Mouse (Mus musculus): ENCODE data around the gene Slbp. TPM values are rescaled to one million over a fixed set of nuclear protein-coding genes. Genes with fewer than 3 reads are reported as not detected.

The Slbp gene
- polyA plus RNA-seq, 1 experiment from 2014 or later, result 214 TPM

GRCm38 (mm10) chr5:33628820-33629300, 23.5 kb downstream of the Slbp start:
- peak overlapping the region; percentile 84 for H3K27ac ChIP-seq (ENCODE audit: low read length)
- H3K9me3 ChIP-seq (replicated peaks; ENCODE audit: control insufficient read depth, low read length), result no peaks in the 10 kb centered on the region
- ATAC-seq (ENCODE audit: low read depth), result peak; percentile 12
- H3K4me2 ChIP-seq (ENCODE audit: low read depth, low read length), result peak overlapping the region; percentile 75
- peak overlapping the region; percentile 79 for H3K9ac ChIP-seq (ENCODE audit: low read depth, low read length)
- peaks cover 22% of the 10 kb centered on the region for H3K4me1 ChIP-seq (ENCODE audit: control insufficient read depth, low read depth, low read length)
- H3K27me3 ChIP-seq (ENCODE audit: control insufficient read depth, insufficient read depth, low read depth, low read length), result no peaks in the 10 kb centered on the region
- H3K4me3 ChIP-seq (ENCODE audit: low read depth, low read length), result peak overlapping the region; percentile 83
- under 1% methylated on average over 24 of the region's 24 CpGs for WGBS (ENCODE audit: insufficient replicate concordance)
- no peaks in the 10 kb centered on the region for H3K36me3 ChIP-seq (ENCODE audit: control insufficient read depth, insufficient read depth)

GRCm38 (mm10) chr5:33627968-33628367, 24.4 kb downstream of the Slbp start:
- Histone ChIP-seq H3K9me3 (replicated peaks; ENCODE audit: control insufficient read depth, low read length) (no peaks in the 10 kb centered on the region), H3K4me1 (ENCODE audit: control insufficient read depth, low read depth, low read length) (peaks cover 22% of the 10 kb centered on the region), H3K9ac (ENCODE audit: low read depth, low read length) (peak overlapping the region; percentile 37), H3K36me3 (ENCODE audit: control insufficient read depth, insufficient read depth) (no peaks in the 10 kb centered on the region), H3K27me3 (ENCODE audit: control insufficient read depth, insufficient read depth, low read depth, low read length) (no peaks in the 10 kb centered on the region), H3K27ac (ENCODE audit: low read length) (no peak overlapping the region), H3K4me3 (ENCODE audit: low read depth, low read length) (peak overlapping the region; percentile 83), H3K4me2 (ENCODE audit: low read depth, low read length) (peak overlapping the region; percentile 75)
- 20% methylated on average over 4 of the region's 4 CpGs for WGBS (ENCODE audit: insufficient replicate concordance)
- ATAC-seq (ENCODE audit: low read depth), result no peak

GRCm38 (mm10) chr5:33623766-33624165, 28.6 kb downstream of the Slbp start:
- Histone ChIP-seq H3K27me3 (ENCODE audit: control insufficient read depth, insufficient read depth, low read depth, low read length) (no peaks in the 10 kb centered on the region), H3K36me3 (ENCODE audit: control insufficient read depth, insufficient read depth) (no peaks in the 10 kb centered on the region), H3K27ac (ENCODE audit: low read length) (no peak overlapping the region), H3K4me1 (ENCODE audit: control insufficient read depth, low read depth, low read length) (peaks cover 7% of the 10 kb centered on the region), H3K9me3 (replicated peaks; ENCODE audit: control insufficient read depth, low read length) (no peaks in the 10 kb centered on the region), H3K4me2 (ENCODE audit: low read depth, low read length) (no peak overlapping the region), H3K4me3 (ENCODE audit: low read depth, low read length) (no peak overlapping the region), H3K9ac (ENCODE audit: low read depth, low read length) (no peak overlapping the region)
- WGBS (ENCODE audit: insufficient replicate concordance), result 72% methylated on average over 3 of the region's 3 CpGs
- no peak for ATAC-seq (ENCODE audit: low read depth)

GRCm38 (mm10) chr5:33622671-33623070, 29.7 kb downstream of the Slbp start:
- H3K4me3 ChIP-seq (ENCODE audit: low read depth, low read length), result no peak overlapping the region
- WGBS (ENCODE audit: insufficient replicate concordance), result 79% methylated on average over 2 of the region's 2 CpGs
- peaks cover under 1% of the 10 kb centered on the region for H3K4me1 ChIP-seq (ENCODE audit: control insufficient read depth, low read depth, low read length)
- H3K4me2 ChIP-seq (ENCODE audit: low read depth, low read length), result no peak overlapping the region
- no peak for ATAC-seq (ENCODE audit: low read depth)
- H3K27ac ChIP-seq (ENCODE audit: low read length), result no peak overlapping the region
- H3K9ac ChIP-seq (ENCODE audit: low read depth, low read length), result no peak overlapping the region
- H3K27me3 ChIP-seq (ENCODE audit: control insufficient read depth, insufficient read depth, low read depth, low read length), result no peaks in the 10 kb centered on the region
- H3K36me3 ChIP-seq (ENCODE audit: control insufficient read depth, insufficient read depth), result no peaks in the 10 kb centered on the region
- no peaks in the 10 kb centered on the region for H3K9me3 ChIP-seq (replicated peaks; ENCODE audit: control insufficient read depth, low read length)

GRCm38 (mm10) chr5:33614391-33614790, 38.0 kb downstream of the Slbp start:
- no peaks in the 10 kb centered on the region for H3K9me3 ChIP-seq (replicated peaks; ENCODE audit: control insufficient read depth, low read length)
- no peak overlapping the region for H3K4me2 ChIP-seq (ENCODE audit: low read depth, low read length)
- no peaks in the 10 kb centered on the region for H3K4me1 ChIP-seq (ENCODE audit: control insufficient read depth, low read depth, low read length)
- H3K4me3 ChIP-seq (ENCODE audit: low read depth, low read length), result no peak overlapping the region
- no peak overlapping the region for H3K27ac ChIP-seq (ENCODE audit: low read length)
- no peak for ATAC-seq (ENCODE audit: low read depth)
- no peaks in the 10 kb centered on the region for H3K27me3 ChIP-seq (ENCODE audit: control insufficient read depth, insufficient read depth, low read depth, low read length)
- 69% methylated on average over 6 of the region's 6 CpGs for WGBS (ENCODE audit: insufficient replicate concordance)
- no peak overlapping the region for H3K9ac ChIP-seq (ENCODE audit: low read depth, low read length)
- no peaks in the 10 kb centered on the region for H3K36me3 ChIP-seq (ENCODE audit: control insufficient read depth, insufficient read depth)

GRCm38 (mm10) chr5:33611795-33612194, 40.6 kb downstream of the Slbp start:
- Histone ChIP-seq H3K9me3 (replicated peaks; ENCODE audit: control insufficient read depth, low read length) (no peaks in the 10 kb centered on the region), H3K27me3 (ENCODE audit: control insufficient read depth, insufficient read depth, low read depth, low read length) (no peaks in the 10 kb centered on the region), H3K4me2 (ENCODE audit: low read depth, low read length) (no peak overlapping the region), H3K27ac (ENCODE audit: low read length) (no peak overlapping the region), H3K4me1 (ENCODE audit: control insufficient read depth, low read depth, low read length) (no peaks in the 10 kb centered on the region), H3K4me3 (ENCODE audit: low read depth, low read length) (no peak overlapping the region), H3K9ac (ENCODE audit: low read depth, low read length) (no peak overlapping the region), H3K36me3 (ENCODE audit: control insufficient read depth, insufficient read depth) (no peaks in the 10 kb centered on the region)
- 83% methylated on average over 1 of the region's 1 CpGs for WGBS (ENCODE audit: insufficient replicate concordance)
- ATAC-seq (ENCODE audit: low read depth), result no peak

GRCm38 (mm10) chr5:33609226-33609625, 43.1 kb downstream of the Slbp start:
- Histone ChIP-seq H3K9me3 (replicated peaks; ENCODE audit: control insufficient read depth, low read length) (no peaks in the 10 kb centered on the region), H3K4me3 (ENCODE audit: low read depth, low read length) (no peak overlapping the region), H3K9ac (ENCODE audit: low read depth, low read length) (no peak overlapping the region), H3K4me1 (ENCODE audit: control insufficient read depth, low read depth, low read length) (no peaks in the 10 kb centered on the region), H3K36me3 (ENCODE audit: control insufficient read depth, insufficient read depth) (no peaks in the 10 kb centered on the region), H3K27me3 (ENCODE audit: control insufficient read depth, insufficient read depth, low read depth, low read length) (no peaks in the 10 kb centered on the region), H3K27ac (ENCODE audit: low read length) (no peak overlapping the region), H3K4me2 (ENCODE audit: low read depth, low read length) (no peak overlapping the region)
- 77% methylated on average over 1 of the region's 1 CpGs for WGBS (ENCODE audit: insufficient replicate concordance)
- ATAC-seq (ENCODE audit: low read depth), result no peak

- Histone ChIP-seq H3K27ac (ENCODE audit: low read length) (no peak overlapping the region), H3K4me3 (ENCODE audit: low read depth, low read length) (no peak overlapping the region), H3K9me3 (replicated peaks; ENCODE audit: control insufficient read depth, low read length) (no peaks in the 10 kb centered on the region), H3K27me3 (ENCODE audit: control insufficient read depth, insufficient read depth, low read depth, low read length) (no peaks in the 10 kb centered on the region), H3K4me1 (ENCODE audit: control insufficient read depth, low read depth, low read length) (no peaks in the 10 kb centered on the region), H3K36me3 (ENCODE audit: control insufficient read depth, insufficient read depth) (no peaks in the 10 kb centered on the region), H3K9ac (ENCODE audit: low read depth, low read length) (no peak overlapping the region), H3K4me2 (ENCODE audit: low read depth, low read length) (no peak overlapping the region)
- WGBS (ENCODE audit: insufficient replicate concordance), result 86% methylated on average over 15 of the region's 15 CpGs
- no peak for ATAC-seq (ENCODE audit: low read depth)
Observed at GRCm38 (mm10) chr5:33607434-33607833, 44.9 kb downstream of the Slbp start.

GRCm38 (mm10) chr5:33606631-33607030, 45.7 kb downstream of the Slbp start:
- H3K27ac ChIP-seq (ENCODE audit: low read length), result no peak overlapping the region
- 71% methylated on average over 7 of the region's 7 CpGs for WGBS (ENCODE audit: insufficient replicate concordance)
- H3K36me3 ChIP-seq (ENCODE audit: control insufficient read depth, insufficient read depth), result no peaks in the 10 kb centered on the region
- no peak for ATAC-seq (ENCODE audit: low read depth)
- H3K4me3 ChIP-seq (ENCODE audit: low read depth, low read length), result no peak overlapping the region
- no peaks in the 10 kb centered on the region for H3K9me3 ChIP-seq (replicated peaks; ENCODE audit: control insufficient read depth, low read length)
- H3K4me1 ChIP-seq (ENCODE audit: control insufficient read depth, low read depth, low read length), result no peaks in the 10 kb centered on the region
- no peak overlapping the region for H3K4me2 ChIP-seq (ENCODE audit: low read depth, low read length)
- no peaks in the 10 kb centered on the region for H3K27me3 ChIP-seq (ENCODE audit: control insufficient read depth, insufficient read depth, low read depth, low read length)
- H3K9ac ChIP-seq (ENCODE audit: low read depth, low read length), result no peak overlapping the region

Data from liver, embryonic 16.5 days (tissue).